In the genomic region with DNA sequence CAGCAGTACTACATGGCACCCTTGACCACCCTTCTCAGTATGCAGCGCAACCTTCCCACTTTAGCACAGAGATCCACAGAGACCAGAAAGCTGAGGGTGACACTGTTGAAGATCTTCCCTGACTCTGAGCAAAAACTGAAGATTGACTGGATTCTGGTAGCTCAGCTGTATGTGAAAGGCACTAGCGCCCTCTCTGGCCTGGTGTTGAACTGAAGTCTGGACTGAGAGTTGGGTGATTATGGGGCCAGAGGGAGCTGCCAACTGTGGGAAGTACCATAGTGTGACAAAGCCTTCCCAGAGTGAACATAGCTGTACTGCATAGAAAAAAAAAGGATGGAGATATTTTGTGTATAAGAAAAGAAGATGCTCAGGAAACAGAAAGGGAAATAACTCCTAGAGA, we compare ENCODE assay signal across 16 mouse cellular contexts.
DNase-seq lines count a peak whose midpoint lies in the region; ATAC-seq and TF ChIP-seq lines count a peak whose summit lies in the region.
"Had no signal": no experiment of that assay in that cellular context is flagged by ENCODE, and none has a peak within 500 bp of the region (broad histone marks: within the 10 kb centered on the region; RNA-seq: fewer than 3 reads in every experiment).

No protein-coding gene starts in this region.

- no peak overlapping the region for H3K4me2 ChIP-seq in CH12.LX (ENCODE audit: insufficient read depth, low read depth, poor library complexity, severe bottlenecking)
- H3K4me2 ChIP-seq: heart, embryonic 11.5 days; midbrain, embryonic 11.5 days had no signal

- no peak overlapping the region for H3K9ac ChIP-seq in CH12.LX (ENCODE audit: insufficient read depth, low read depth)

- TF ChIP-seq RAD21 in CH12.LX (IDR thresholded peaks at IDR 0.05; ENCODE audit: low read depth, low read length): no peak; the same call in 1 of the 2 replicates

- no peak overlapping the region for H3K27ac ChIP-seq in CH12.LX (ENCODE audit: insufficient read depth, low read depth)
- H3K27ac ChIP-seq in embryonic facial prominence, embryonic 10.5 days (replicated peaks): no peak overlapping the region
- H3K27ac ChIP-seq: left cerebral cortex, adult 2 months had no signal

- in situ Hi-C loops in CH12.LX (cut with MboI; ENCODE audit: low pct_ligation_motif_present, low pct_unique_long_range_greater_than_20kb, low sequenced_read_pairs): no loop called here

- no peak for ATAC-seq in cerebellum, adult (ENCODE audit: insufficient number of reproducible peaks, low FRiP score, low TSS enrichment)

- no peaks in the 10 kb centered on the region for H3K36me3 ChIP-seq in CH12.LX (replicated peaks in 1 of 2; ENCODE audit: control insufficient read depth in 1 of 2, insufficient read depth in 1 of 2, low read length in 1 of 2)
- H3K36me3 ChIP-seq in embryonic facial prominence, embryonic 10.5 days (replicated peaks): no peaks in the 10 kb centered on the region

- H3K4me3 ChIP-seq in CH12.LX (replicated peaks in 1 of 3; ENCODE audit: low read depth in 2 of 3, low read length in 2 of 3, poor library complexity in 1 of 3): no peak overlapping the region
- H3K4me3 ChIP-seq in embryonic facial prominence, embryonic 10.5 days: no peak overlapping the region
- H3K4me3 ChIP-seq: left cerebral cortex, adult 2 months had no signal

- DNase-seq in cerebellum, postnatal 14 days: peak; percentile 59 to 79
- peak; percentile 5 for DNase-seq in kidney, postnatal 14 days
- no peak for DNase-seq in kidney, adult 18-20 months
- peak; percentile 23 for DNase-seq in CH12.LX (ENCODE audit: extremely low read depth)
- peak; percentile 18 for DNase-seq in embryonic facial prominence, embryonic 10.5 days (ENCODE audit: low spot score)
- no peak for DNase-seq in T-cell, adult 2 months (ENCODE audit: low spot score)
- DNase-seq in layer of hippocampus, postnatal 10 days (ENCODE audit: low spot score in 2 of 2): no peak
- DNase-seq: adrenal gland, adult 2 months; cerebellum, adult 9-10 months; gastrocnemius, postnatal 14 days; heart, postnatal 36 days; lung, postnatal 10 days had no signal

- TF ChIP-seq POLR2A in CH12.LX (IDR thresholded peaks at IDR 0.05; ENCODE audit: low read depth, low read length): no peak

- TF ChIP-seq CTCF in CH12.LX (conservative IDR thresholded peaks at IDR 0.05 in 1 of 2, IDR thresholded peaks at IDR 0.05 in 1 of 2; ENCODE audit: low read depth in 2 of 2, low read length in 2 of 2): peak in 1 of 2 experiments; percentile 31; a peak in 1 of 4 replicates

- H3K4me1 ChIP-seq in CH12.LX (ENCODE audit: control insufficient read depth in 1 of 2, insufficient read depth in 2 of 2): no peaks in the 10 kb centered on the region
- no peaks in the 10 kb centered on the region for H3K4me1 ChIP-seq in embryonic facial prominence, embryonic 10.5 days

- no peaks in the 10 kb centered on the region for H3K9me3 ChIP-seq in CH12.LX (replicated peaks; ENCODE audit: low read length)
- no peaks in the 10 kb centered on the region for H3K9me3 ChIP-seq in embryonic facial prominence, embryonic 10.5 days

- no peaks in the 10 kb centered on the region for H3K27me3 ChIP-seq in CH12.LX (replicated peaks)
- no peaks in the 10 kb centered on the region for H3K27me3 ChIP-seq in embryonic facial prominence, embryonic 10.5 days (replicated peaks; ENCODE audit: low read depth, poor library complexity, severe bottlenecking)

- dilution Hi-C loops in CH12.LX (cut with MboI; ENCODE audit: extremely low pct_ligation_motif_present, extremely low pct_unique_long_range_greater_than_20kb, low sequenced_read_pairs): no loop called here

- no peak for TF ChIP-seq EP300 in CH12.LX (IDR thresholded peaks at IDR 0.05; ENCODE audit: low read length)

- no peaks in the 10 kb centered on the region for H3K79me2 ChIP-seq in CH12.LX (replicated peaks; ENCODE audit: control insufficient read depth, extremely low read depth, insufficient read depth, poor library complexity, severe bottlenecking)

- 74% methylated on average over 2 of the region's 2 CpGs for WGBS in embryonic facial prominence, embryonic 10.5 days

TF ChIP-seq in CH12.LX, 34 proteins besides CTCF, POLR2A, EP300 and RAD21:
- no peak for TF ChIP-seq ELF1 (IDR thresholded peaks at IDR 0.05; ENCODE audit: low read depth, low read length)
- TF ChIP-seq MAX (IDR thresholded peaks at IDR 0.05; ENCODE audit: low read length): no peak
- TF ChIP-seq MXI1 (IDR thresholded peaks at IDR 0.05; ENCODE audit: low read depth, low read length): no peak
- no peak for TF ChIP-seq UBTF (IDR thresholded peaks at IDR 0.05; ENCODE audit: low read depth, low read length)
- TF ChIP-seq POLR2AphosphoS2 (IDR thresholded peaks at IDR 0.05; ENCODE audit: low read depth, low read length): no peak
- no peak for TF ChIP-seq HCFC1 (IDR thresholded peaks at IDR 0.05; ENCODE audit: low read depth, low read length)
- no peak for TF ChIP-seq JUN (IDR thresholded peaks at IDR 0.05; ENCODE audit: insufficient read depth, low read depth, low read length)

Comparison
In these comparisons a context has a peak if more than half of its experiments do, and no peak if none do; other contexts are left out.
1. DNase-seq: peak in cerebellum, postnatal 14 days (2 of 2), kidney, postnatal 14 days (single experiment), CH12.LX (single experiment) and embryonic facial prominence, embryonic 10.5 days (single experiment); none in kidney, adult 18-20 months (single experiment), T-cell, adult 2 months (single experiment) and layer of hippocampus, postnatal 10 days (0 of 2).